Mouse (Mus musculus) lung, postnatal 14 days (tissue): ENCODE results near the gene Tmem116.
"Not testable (repeated sequence)": the region's sequence is repeated elsewhere in the genome, so short reads cannot be mapped to it uniquely, and the experiment has no call there.

Experiments
- DNase-seq: peaks from one replicate; pipeline ENCODE4 v3.0.0; 2021

Tmem116 gene

GRCm38 (mm10) chr5:121463601-121464250 lies 12.0 kb downstream of the Tmem116 start:
- peak; percentile 14 for DNase-seq

- DNase-seq, result no peak
Observed at GRCm38 (mm10) chr5:121469566-121469965, 17.9 kb downstream of the Tmem116 start.

GRCm38 (mm10) chr5:121472411-121472810 lies 20.7 kb downstream of the Tmem116 start:
- no peak for DNase-seq

GRCm38 (mm10) chr5:121474610-121475009 lies 22.9 kb downstream of the Tmem116 start:
- no peak for DNase-seq

- DNase-seq, result no peak
Observed at GRCm38 (mm10) chr5:121476040-121476439, 24.3 kb downstream of the Tmem116 start.

GRCm38 (mm10) chr5:121477680-121478079 lies 26.0 kb downstream of the Tmem116 start:
- DNase-seq, result peak; percentile 56

- DNase-seq, result no peak
Observed at GRCm38 (mm10) chr5:121484801-121485200, 33.1 kb downstream of the Tmem116 start.

- DNase-seq, result no peak
Observed at GRCm38 (mm10) chr5:121493305-121493704, 41.6 kb downstream of the Tmem116 start.

GRCm38 (mm10) chr5:121500719-121501118 lies 49.0 kb downstream of the Tmem116 start:
- no peak for DNase-seq

- DNase-seq, result not testable (repeated sequence)
Observed at GRCm38 (mm10) chr5:121501424-121501996, 49.8 kb downstream of the Tmem116 start.

- no peak for DNase-seq
Observed at GRCm38 (mm10) chr5:121503231-121503630, 51.5 kb downstream of the Tmem116 start, which contains the start of gene Adam1b. Adam1b (minus strand) TSS chr5:121503435.

GRCm38 (mm10) chr5:121506846-121507245 lies 55.2 kb downstream of the Tmem116 start:
- no peak for DNase-seq

- DNase-seq, result no peak
Observed at GRCm38 (mm10) chr5:121510009-121510408, 58.3 kb downstream of the Tmem116 start.

- no peak for DNase-seq
Observed at GRCm38 (mm10) chr5:121518983-121519382, 67.3 kb downstream of the Tmem116 start.

GRCm38 (mm10) chr5:121519758-121520157 lies 68.1 kb downstream of the Tmem116 start:
- not testable (repeated sequence) for DNase-seq

GRCm38 (mm10) chr5:121525774-121526450 lies 74.2 kb downstream of the Tmem116 start:
- DNase-seq, result peak; percentile 19

GRCm38 (mm10) chr5:121526526-121526925 lies 74.8 kb downstream of the Tmem116 start:
- no peak for DNase-seq

GRCm38 (mm10) chr5:121526961-121527360 lies 75.3 kb downstream of the Tmem116 start:
- DNase-seq, result no peak

GRCm38 (mm10) chr5:121534521-121534920 lies 82.8 kb downstream of the Tmem116 start:
- no peak for DNase-seq

GRCm38 (mm10) chr5:121535116-121535515 lies 83.4 kb downstream of the Tmem116 start:
- DNase-seq, result no peak

GRCm38 (mm10) chr5:121536921-121537555 lies 85.3 kb downstream of the Tmem116 start:
- no peak for DNase-seq

GRCm38 (mm10) chr5:121537588-121537987 lies 85.9 kb downstream of the Tmem116 start:
- no peak for DNase-seq

GRCm38 (mm10) chr5:121540066-121540465 lies 88.4 kb downstream of the Tmem116 start:
- no peak for DNase-seq

- no peak for DNase-seq
Observed at GRCm38 (mm10) chr5:121541235-121541634, 89.5 kb downstream of the Tmem116 start.
